In genomic region chr11:101149178-101150105, GRCm38 (mm10) we compare ENCODE assay signal across 9 mouse cellular contexts. TPM values are rescaled to one million over a fixed set of nuclear protein-coding genes. Genes with fewer than 3 reads are reported as not detected.
DNase-seq lines count a peak whose midpoint lies in the region; ATAC-seq and TF ChIP-seq lines count a peak whose summit lies in the region.
"Had no signal": no experiment of that assay in that cellular context is flagged by ENCODE, and none has a peak within 500 bp of the region (broad histone marks: within the 10 kb centered on the region; RNA-seq: fewer than 3 reads in every experiment).

No protein-coding gene starts in this region.

- intact Hi-C loops in heart, postnatal 25 days (cut with DNase I) = no loop called here
- intact Hi-C loops in left cerebral cortex, postnatal 25 days (cut with DNase I) = no loop called here

- H3K4me3 ChIP-seq in intestine, postnatal 0 days (ENCODE audit: low read depth, low read length) = no peak overlapping the region
- H3K4me3 ChIP-seq: megakaryocyte, embryonic 14.5 days had no signal

- no peak overlapping the region for H3K4me2 ChIP-seq in intestine, postnatal 0 days (replicated peaks; ENCODE audit: low read depth)

- no peaks in the 10 kb centered on the region for H3K9me3 ChIP-seq in intestine, postnatal 0 days (ENCODE audit: control insufficient read depth)

- no peaks in the 10 kb centered on the region for H3K4me1 ChIP-seq in intestine, postnatal 0 days (replicated peaks; ENCODE audit: control insufficient read depth, insufficient read depth, low read length)

- 32% methylated on average over 9 of the region's 9 CpGs for WGBS in intestine, postnatal 0 days

- ATAC-seq in intestine, postnatal 0 days = no peak

- peak; percentile 60 to 65 for DNase-seq in heart, adult 18-20 months
- DNase-seq in heart, postnatal 25 days (ENCODE audit: low spot score) = no peak
- DNase-seq in ES-CJ7 (ENCODE audit: low read depth, low spot score) = peak; percentile 45
- peak; percentile 57 for DNase-seq in fibroblast of lung, adult 2 months (ENCODE audit: low read depth)
- no peak for DNase-seq in frontal cortex, postnatal 10 days (ENCODE audit: low spot score in 2 of 2)
- no peak for DNase-seq in left cerebral cortex, postnatal 25 days (ENCODE audit: low spot score in 2 of 2)
- DNase-seq in urinary bladder, postnatal 25 days (ENCODE audit: low spot score) = no peak

- TF ChIP-seq CTCF in intestine, postnatal 0 days (IDR thresholded peaks at IDR 0.05; ENCODE audit: low read depth) = no peak

- no peaks in the 10 kb centered on the region for H3K27me3 ChIP-seq in intestine, postnatal 0 days (replicated peaks; ENCODE audit: control insufficient read depth, insufficient read depth, low read length)

- H3K36me3 ChIP-seq in intestine, postnatal 0 days (ENCODE audit: control insufficient read depth, insufficient read depth) = no peaks in the 10 kb centered on the region

- no peak overlapping the region for H3K9ac ChIP-seq in intestine, postnatal 0 days (ENCODE audit: low read depth, low read length)

- 0 out of 2 replicates have a peak overlapping the region, but pooled peaks have one; percentile 0 for H3K27ac ChIP-seq in intestine, postnatal 0 days (ENCODE audit: low read depth, low read length)

RNA-seq across cellular contexts. Expression of gene Tubg2, which starts 6.3 kb away (rescaled TPM):
- 1 to 10 TPM; 2.3 to 3.7 TPM for total RNA-seq in heart, adult 18-20 months (2021)
- total RNA-seq in heart, postnatal 25 days (2021) = 1 to 10 TPM; 2.5 to 3.9 TPM
- 2.5 and 2.8 TPM in 2 replicates for polyA plus RNA-seq in intestine, postnatal 0 days (2015; fragmentation: Nextera tagmentation; extraction: Ambion mirVana)
- 10 to 100 TPM; 47.5 to 48.6 TPM for total RNA-seq in left cerebral cortex, postnatal 25 days (2021)

RNA-seq across cellular contexts. Expression of gene Cntnap1, which starts 20.9 kb away (rescaled TPM):
- total RNA-seq in heart, adult 18-20 months (2021) = 1 to 10 TPM; 1.1 to 1.9 TPM
- 1 to 10 TPM; 1.7 to 2.4 TPM for total RNA-seq in heart, postnatal 25 days (2021)
- polyA plus RNA-seq in intestine, postnatal 0 days (2015; fragmentation: Nextera tagmentation; extraction: Ambion mirVana) = 5.2 and 6.0 TPM in 2 replicates
- 100 to 1,000 TPM; 153 to 170 TPM for total RNA-seq in left cerebral cortex, postnatal 25 days (2021)

RNA-seq across cellular contexts. Expression of gene Plekhh3, which starts 21.7 kb away (rescaled TPM):
- total RNA-seq in heart, adult 18-20 months (2021) = 10 to 100 TPM; 12.6 to 12.8 TPM
- total RNA-seq in heart, postnatal 25 days (2021) = 10 to 100 TPM; 24.5 to 28.5 TPM
- 7.7 and 7.8 TPM in 2 replicates for polyA plus RNA-seq in intestine, postnatal 0 days (2015; fragmentation: Nextera tagmentation; extraction: Ambion mirVana)
- total RNA-seq in left cerebral cortex, postnatal 25 days (2021) = 10 to 100 TPM in 1 of 2 experiments, 1 to 10 TPM in 1; 8.8 to 11.5 TPM

RNA-seq across cellular contexts. Expression of gene Ccr10, which starts 25.8 kb away (rescaled TPM):
- not detected for total RNA-seq in heart, adult 18-20 months (2021)
- total RNA-seq in heart, postnatal 25 days (2021) = under 1 TPM in 1 of 2 experiments, not detected in 1; 0.14 TPM
- polyA plus RNA-seq in intestine, postnatal 0 days (2015; fragmentation: Nextera tagmentation; extraction: Ambion mirVana) = 0.13 and 0.22 TPM in 2 replicates
- under 1 TPM; 0.18 to 0.28 TPM for total RNA-seq in left cerebral cortex, postnatal 25 days (2021)

RNA-seq across cellular contexts. Expression of gene Tubg1, which starts 29.7 kb away (rescaled TPM):
- total RNA-seq in heart, adult 18-20 months (2021) = 10 to 100 TPM; 23.9 to 25.6 TPM
- total RNA-seq in heart, postnatal 25 days (2021) = 10 to 100 TPM; 24.4 to 27.3 TPM
- 20.0 and 20.6 TPM in 2 replicates for polyA plus RNA-seq in intestine, postnatal 0 days (2015; fragmentation: Nextera tagmentation; extraction: Ambion mirVana)
- total RNA-seq in left cerebral cortex, postnatal 25 days (2021) = 10 to 100 TPM; 44.9 to 46.6 TPM

Comparison
In these comparisons a context has a peak if more than half of its experiments do, and no peak if none do; other contexts are left out.
1. DNase-seq: peak in heart, adult 18-20 months (2 of 2), ES-CJ7 (single experiment) and fibroblast of lung, adult 2 months (single experiment); none in heart, postnatal 25 days (single experiment), frontal cortex, postnatal 10 days (0 of 2), left cerebral cortex, postnatal 25 days (0 of 2) and urinary bladder, postnatal 25 days (single experiment).
2. RNA of gene Tubg2, which starts 6.3 kb away (total RNA-seq): 47.5 to 48.6 TPM in left cerebral cortex, postnatal 25 days; 2.5 to 3.9 TPM in heart, postnatal 25 days and 2.3 to 3.7 TPM in heart, adult 18-20 months; every median in the first group is over 4 times any median in the second.
3. RNA of gene Cntnap1, which starts 20.9 kb away (total RNA-seq): 153 to 170 TPM in left cerebral cortex, postnatal 25 days; 1.7 to 2.4 TPM in heart, postnatal 25 days and 1.1 to 1.9 TPM in heart, adult 18-20 months; every median in the first group is over 10 times any median in the second.